Mouse (Mus musculus) lung, postnatal 10 days (tissue): ENCODE results near the gene Atp6v1e1.
"Not testable (repeated sequence)": the region's sequence is repeated elsewhere in the genome, so short reads cannot be mapped to it uniquely, and the experiment has no call there.

ENCODE experiments used
- DNase-seq: peaks from one replicate; pipeline ENCODE4 v3.0.0; 2021

Atp6v1e1 gene

DNA sequence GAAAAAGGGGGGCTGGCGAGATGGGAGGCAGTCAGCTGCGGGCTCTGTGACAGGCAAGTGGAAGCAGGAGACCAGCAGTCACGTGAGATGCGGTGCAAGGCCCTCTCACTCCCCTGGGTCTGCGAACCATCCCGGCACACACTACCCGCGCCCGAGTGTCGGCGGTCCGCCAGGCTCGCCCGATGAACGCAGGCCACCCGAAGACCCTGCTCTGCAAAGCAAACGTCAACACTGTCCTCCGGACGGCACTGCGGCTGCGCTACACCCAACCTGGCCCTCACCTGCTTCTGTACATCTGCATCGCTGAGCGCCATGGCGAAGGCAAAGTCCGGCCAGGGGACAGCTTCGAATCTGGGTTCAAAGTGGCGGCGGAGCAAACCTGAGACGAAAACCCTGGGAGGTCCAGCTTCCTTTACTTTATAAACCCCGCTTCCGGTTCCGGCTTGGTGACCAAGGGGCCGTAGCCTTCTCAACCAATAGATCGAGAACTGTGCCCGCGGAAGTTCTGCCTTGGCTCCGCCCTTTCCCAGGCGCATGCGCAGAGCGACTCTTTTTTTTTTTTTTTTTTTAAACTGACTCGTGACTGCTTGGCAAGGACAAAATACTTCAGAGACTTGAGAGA lies at the start of gene Atp6v1e1:
Gene Atp6v1e1 (minus strand): TSS at position 487 of the 622 bp plus-strand sequence.
- peak; percentile 97 for DNase-seq

GRCm38 (mm10) chr6:120871286-120871685 lies 48.7 kb upstream of the Atp6v1e1 start:
- DNase-seq, result no peak

GRCm38 (mm10) chr6:120868824-120869223 lies 46.2 kb upstream of the Atp6v1e1 start:
- DNase-seq, result no peak

- no peak for DNase-seq
Observed at GRCm38 (mm10) chr6:120866051-120866814, 43.6 kb upstream of the Atp6v1e1 start.

- no peak for DNase-seq
Observed at GRCm38 (mm10) chr6:120860079-120860478, 37.5 kb upstream of the Atp6v1e1 start.

- DNase-seq, result no peak
Observed at GRCm38 (mm10) chr6:120858217-120858711, 35.7 kb upstream of the Atp6v1e1 start.

DNA sequence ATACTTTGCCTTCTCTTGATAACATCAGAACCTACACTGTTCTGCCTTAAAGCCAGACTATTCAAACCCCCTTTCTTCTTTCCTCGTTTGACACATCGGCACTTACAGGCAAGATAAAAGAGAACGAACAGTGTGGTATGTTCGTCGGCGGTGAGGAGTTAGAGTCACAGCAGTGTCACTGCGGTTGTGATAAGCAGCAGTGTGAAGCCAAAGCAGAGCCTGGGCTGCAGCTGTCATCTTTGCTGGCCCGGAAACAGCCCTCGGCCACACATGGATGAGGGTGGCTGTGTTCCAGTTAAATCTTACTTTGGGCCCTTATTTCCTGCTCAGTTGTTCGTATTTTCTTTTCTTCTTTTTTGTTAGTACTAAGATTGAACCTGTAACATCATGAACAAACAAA lies 31.8 kb upstream of the Atp6v1e1 start:
- DNase-seq, result no peak

GRCm38 (mm10) chr6:120850720-120851119 lies 28.1 kb upstream of the Atp6v1e1 start:
- DNase-seq, result not testable (repeated sequence)

DNA sequence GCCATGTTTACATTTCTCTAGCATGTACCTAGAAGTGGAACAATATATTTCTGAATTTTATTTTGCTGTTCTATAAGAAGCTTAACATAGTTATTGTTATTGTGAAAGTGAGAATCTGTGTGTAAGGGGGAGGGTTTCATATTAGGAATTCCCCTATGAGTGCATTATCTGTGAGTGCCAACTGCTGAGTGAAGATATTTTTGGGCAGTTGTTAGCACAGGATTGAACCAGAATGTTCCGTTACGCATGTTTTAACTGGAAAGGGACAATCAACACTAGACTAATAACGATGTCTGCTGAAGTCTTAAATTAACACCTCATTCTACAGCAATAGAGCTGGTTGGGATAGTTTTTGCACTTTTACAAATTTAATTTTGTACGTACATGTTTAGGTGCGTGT lies 19.2 kb upstream of the Atp6v1e1 start:
- DNase-seq, result no peak

GRCm38 (mm10) chr6:120840258-120840657 lies 17.7 kb upstream of the Atp6v1e1 start:
- DNase-seq, result no peak

DNA sequence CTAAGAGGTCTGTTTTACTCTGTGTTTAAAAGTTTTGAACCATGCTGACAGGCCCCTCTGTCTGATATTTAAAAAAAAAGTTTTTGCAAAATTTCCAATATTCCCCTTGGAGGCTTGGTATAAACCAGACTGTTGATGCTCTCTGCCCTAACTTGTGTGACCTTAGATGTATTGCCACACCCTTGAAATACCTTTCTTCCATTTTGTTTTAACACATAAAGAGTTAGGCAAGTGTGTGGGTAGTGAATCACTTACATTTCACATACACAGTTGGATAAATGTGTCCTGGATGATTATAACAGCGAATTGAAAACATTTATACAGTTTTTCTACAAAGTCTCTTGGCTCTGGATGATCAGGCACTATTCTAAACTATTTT lies 14.5 kb upstream of the Atp6v1e1 start:
- DNase-seq, result no peak

- DNase-seq, result no peak
Observed at GRCm38 (mm10) chr6:120836389-120837151, 14.0 kb upstream of the Atp6v1e1 start.

DNA sequence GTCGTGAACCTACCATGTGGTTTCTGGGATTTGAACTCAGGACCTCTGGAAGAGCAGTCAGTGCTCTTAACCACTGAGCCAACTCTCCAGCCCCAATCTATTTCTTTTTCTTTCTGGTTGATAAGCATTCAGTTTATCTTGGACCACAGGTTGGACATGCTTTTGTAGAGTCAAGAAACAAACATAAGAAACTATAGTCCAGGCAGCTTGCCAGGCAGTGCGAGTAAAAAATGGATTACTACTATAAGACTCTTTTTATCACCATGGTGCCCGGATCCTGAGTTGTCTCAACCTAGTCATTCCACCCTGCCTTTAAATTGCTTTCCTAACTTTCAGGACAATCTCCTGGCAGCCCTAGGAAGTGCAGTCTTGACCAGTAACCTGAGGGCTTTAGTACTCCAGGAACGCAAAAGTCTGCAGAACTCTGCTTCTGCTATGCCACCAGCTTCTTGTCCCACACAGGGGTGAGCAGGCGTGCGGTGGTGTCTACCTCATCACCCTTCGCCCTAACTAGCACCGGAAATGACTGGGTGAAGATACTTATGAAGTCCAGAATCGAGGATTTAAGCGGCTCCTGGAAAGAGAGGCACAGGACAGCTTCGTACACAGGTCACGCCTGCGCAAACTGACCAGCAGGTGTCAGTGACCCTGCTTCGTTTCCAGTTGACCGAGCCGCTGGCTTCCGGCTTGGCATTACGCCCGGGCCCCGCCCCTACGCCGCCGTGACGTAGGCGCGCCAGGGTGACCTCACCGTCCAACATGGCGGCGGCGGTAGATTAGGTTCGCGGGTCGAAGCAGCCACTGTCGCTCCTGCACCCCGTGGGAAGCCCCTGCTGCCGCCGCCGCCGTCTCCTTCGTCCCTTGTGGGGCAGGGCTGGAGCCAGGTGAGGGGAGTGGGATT lies 13.1 kb upstream of the Atp6v1e1 start, which contains the start of gene Bcl2l13:
Gene Bcl2l13 (plus strand): TSS at position 739 of the 901 bp plus-strand sequence.
- peak; percentile 97 for DNase-seq

DNA sequence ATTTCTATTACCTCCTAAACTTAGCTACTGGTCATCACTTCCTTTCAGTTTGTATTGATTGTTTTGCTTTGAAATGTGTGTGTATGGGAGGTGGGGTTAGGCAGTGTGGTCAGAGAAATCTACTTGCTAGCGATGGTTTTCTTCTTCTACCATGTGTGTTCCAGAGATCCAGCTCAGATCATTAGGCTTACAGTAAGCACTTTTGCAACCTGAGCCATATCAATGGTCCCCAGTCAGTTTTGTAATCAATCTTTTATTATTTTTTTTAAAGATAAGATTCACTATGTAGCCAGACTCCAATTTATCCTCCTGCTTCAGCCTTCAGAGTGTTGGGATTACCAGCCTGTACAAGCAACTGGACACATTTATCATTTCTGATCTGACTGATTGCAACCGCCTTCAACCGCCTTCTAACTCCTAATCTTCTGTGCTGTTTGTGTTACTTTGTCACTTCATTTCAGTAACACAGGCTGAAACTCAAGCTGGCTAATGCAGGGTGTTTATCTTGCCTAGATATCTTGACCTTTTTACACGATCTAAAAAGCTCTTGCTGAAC lies 12.3 kb upstream of the Atp6v1e1 start:
- no peak for DNase-seq

DNA sequence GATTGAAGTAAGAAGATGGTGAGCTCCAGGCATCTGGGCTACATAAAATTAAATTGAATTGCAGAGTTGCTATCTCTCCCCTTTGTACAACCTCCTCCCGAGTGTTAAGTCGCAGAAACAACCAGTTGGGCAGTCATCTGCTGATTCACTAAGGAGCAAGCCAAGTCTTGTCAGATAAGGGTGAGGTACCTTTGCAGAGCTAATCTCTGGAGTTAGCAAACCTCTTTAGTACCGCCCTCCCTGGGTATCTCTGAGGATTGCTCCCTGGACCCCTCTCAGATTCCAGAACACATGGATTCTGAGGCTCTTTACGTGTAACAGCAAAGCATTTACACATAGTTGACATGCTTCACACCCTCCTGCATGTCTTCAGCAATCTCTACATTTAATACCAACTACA lies 9.5 kb upstream of the Atp6v1e1 start:
- no peak for DNase-seq

- no peak for DNase-seq
Observed at GRCm38 (mm10) chr6:120830866-120831608, 8.4 kb upstream of the Atp6v1e1 start.

DNA sequence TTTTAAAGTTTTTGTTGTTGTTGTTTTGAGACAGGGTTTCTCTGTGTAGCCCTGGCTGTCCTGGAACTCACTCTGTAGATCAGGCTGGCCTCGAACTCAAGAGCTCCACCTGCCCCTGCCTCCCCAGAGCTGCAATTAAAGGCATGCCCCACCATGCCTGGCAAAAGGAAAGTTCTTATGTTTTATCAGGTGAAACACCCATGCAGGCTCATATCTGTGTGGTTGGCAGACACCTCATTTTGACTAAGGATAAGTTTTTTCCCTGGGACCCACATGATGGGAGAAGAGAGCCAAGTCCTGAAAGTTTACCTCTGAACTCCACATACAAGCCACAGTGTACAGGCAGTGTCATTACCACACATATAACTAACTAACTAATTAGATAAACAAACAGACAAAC lies 7.5 kb upstream of the Atp6v1e1 start:
- no peak for DNase-seq

DNA sequence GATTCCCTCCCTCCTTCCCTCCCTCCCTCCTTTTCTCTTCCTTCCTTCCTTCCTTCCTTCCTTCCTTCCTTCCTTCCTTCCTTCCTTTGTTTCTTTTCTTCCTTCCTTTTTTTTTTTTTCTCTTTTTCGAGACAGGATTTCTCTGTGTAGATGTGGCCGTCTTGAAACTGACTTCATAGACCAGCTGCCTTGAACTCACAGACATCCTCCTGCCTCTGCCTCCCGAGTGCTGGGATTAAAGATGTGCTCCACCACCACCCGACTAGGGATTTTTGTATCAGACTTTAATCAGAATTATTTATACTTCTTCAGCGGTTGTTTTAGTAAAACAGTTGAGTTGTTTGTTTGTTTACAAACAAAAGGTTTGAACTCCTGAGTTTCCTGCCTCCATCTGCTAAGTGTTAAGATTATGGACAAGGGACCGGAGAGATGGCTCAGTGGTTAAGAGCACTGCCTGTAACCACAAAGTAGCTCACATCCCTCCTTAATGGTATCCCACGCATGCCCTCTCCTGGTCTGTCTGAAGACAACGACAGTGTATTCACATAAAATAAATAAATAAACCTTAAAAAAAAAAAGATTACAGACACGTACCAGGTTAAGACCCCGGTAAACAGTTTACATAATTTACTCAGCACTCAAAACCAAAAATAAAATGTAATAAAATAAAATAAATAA lies 483 bp upstream of the Atp6v1e1 start:
- DNase-seq, result peak; percentile 31

DNA sequence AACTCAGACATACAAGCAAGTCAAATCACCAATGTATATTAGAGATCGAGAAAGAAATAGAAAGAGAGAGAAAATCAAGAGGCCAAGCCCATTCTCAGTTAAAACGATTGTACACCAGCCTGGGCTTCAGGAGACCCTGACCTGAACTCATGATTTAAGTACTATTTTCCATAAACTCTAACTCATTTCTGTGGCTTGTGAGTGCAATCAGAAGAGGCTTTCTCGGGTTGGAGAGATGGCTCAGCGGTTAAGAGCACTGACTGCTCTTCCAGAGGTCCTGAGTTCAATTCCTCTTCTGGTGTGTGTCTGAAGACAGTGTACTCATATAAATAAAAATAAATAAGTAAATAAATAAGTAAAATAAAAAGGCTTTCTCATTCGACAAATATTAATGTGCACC lies 878 bp downstream of the Atp6v1e1 start:
- DNase-seq, result no peak

DNA sequence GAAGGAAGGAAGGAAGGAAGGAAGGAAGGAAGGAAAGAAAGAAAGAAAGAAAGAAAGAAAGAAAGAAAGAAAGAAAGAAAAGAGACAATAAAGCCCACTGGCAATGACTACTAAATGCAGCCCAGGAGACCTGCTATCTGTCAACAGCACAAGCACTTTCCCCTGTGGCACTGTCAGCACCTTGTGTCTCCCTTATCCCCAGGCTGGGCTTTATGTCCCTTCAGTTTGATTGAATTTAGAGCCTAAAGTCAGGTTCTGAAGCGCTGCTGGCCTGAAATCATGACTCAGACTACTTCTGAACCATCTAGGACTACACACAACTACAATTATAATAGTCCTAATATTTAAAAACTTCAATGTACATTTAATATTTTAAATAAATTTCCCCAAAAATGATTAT lies 1.7 kb downstream of the Atp6v1e1 start:
- DNase-seq, result no peak

DNA sequence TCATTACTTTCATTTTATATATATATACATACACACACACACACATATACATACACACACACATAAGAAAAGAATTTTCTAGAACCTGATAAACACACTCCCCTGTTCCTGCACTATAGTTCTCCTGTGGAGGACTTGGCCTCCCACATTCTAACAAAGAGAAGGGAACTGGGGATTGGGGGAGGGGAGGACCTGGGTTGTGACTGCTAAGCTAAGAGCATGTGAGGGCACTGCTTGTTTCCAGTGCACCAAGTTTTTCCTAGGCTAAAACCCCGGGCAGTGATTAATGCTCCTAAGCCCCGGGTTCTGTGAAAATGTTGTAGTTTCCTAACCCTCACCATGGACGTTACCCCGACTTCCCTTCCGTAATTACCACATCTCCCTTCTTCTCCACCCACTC lies 2.4 kb downstream of the Atp6v1e1 start:
- DNase-seq, result peak; percentile 6
